Mouse (Mus musculus): ENCODE data around the gene R3hdml. TPM values are rescaled to one million over a fixed set of nuclear protein-coding genes. Genes with fewer than 3 reads are reported as not detected.
"Not testable (repeated sequence)": the region's sequence is repeated elsewhere in the genome, so short reads cannot be mapped to it uniquely, and the experiment has no call there.

Gene R3hdml
- polyA plus RNA-seq, 1 experiment from 2014 or later: not detected

DNA sequence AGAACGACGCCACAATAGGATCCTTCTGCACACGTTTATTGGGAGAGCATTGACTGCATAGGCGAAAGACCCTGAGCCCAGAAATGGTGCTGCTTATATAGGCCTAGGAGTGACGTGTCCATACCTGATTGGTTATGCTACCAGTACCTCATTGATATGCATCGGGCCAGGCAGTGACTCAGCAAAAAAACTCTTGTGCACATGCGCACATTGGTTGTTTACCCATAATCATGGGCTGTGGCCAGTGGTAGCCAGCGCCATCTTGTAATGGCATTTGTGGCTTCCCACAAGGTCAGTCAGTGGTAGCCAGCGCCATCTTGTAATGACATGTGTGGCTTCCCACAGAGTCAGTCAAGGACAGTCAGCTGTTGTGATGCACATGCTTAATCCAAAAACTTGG, 30.8 kb upstream of the R3hdml start:
- not testable (repeated sequence) for H3K9ac ChIP-seq; H3K27ac ChIP-seq (ENCODE audit: poor library complexity, severe bottlenecking); ATAC-seq (ENCODE audit: insufficient number of reproducible peaks, low FRiP score); H3K4me3 ChIP-seq; H3K36me3 ChIP-seq; H3K9me3 ChIP-seq (replicated peaks); H3K4me2 ChIP-seq
- WGBS: 96% methylated on average over 9 of the region's 9 CpGs
- peaks cover 54% of the 10 kb centered on the region for H3K4me1 ChIP-seq (replicated peaks)
- H3K27me3 ChIP-seq (replicated peaks): peaks cover 23% of the 10 kb centered on the region

GRCm38 (mm10) chr2:163462386-163462785, 29.7 kb upstream of the R3hdml start:
- H3K9me3 ChIP-seq (replicated peaks): no peaks in the 10 kb centered on the region
- no peak overlapping the region for H3K4me3 ChIP-seq
- H3K36me3 ChIP-seq: no peaks in the 10 kb centered on the region
- ATAC-seq (ENCODE audit: insufficient number of reproducible peaks, low FRiP score): no peak
- peaks cover 54% of the 10 kb centered on the region for H3K4me1 ChIP-seq (replicated peaks)
- peaks cover 18% of the 10 kb centered on the region for H3K27me3 ChIP-seq (replicated peaks)
- 60% methylated on average over 5 of the region's 5 CpGs for WGBS
- H3K4me2 ChIP-seq: peak overlapping the region; percentile 21
- no peak overlapping the region for H3K9ac ChIP-seq
- H3K27ac ChIP-seq (ENCODE audit: poor library complexity, severe bottlenecking): no peak overlapping the region

DNA sequence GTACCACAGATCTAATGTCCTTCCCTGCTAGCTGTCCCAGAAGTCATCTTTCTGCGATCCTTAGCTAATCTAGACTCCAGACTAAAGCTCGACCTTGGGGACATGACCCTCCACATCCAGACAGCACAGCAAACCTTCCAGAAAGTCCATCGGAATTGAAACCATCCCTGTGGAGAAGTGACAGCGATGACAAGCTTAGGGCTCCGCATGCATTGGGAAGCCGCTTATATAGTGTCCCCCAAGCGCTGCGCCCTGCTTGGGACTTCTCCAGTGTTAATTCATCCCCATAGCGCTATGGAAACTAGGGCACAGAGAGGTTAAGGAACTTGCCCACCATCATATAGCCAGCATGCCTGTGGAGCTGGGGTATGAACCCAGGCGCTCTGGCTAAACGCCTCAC, 29.3 kb upstream of the R3hdml start:
- Histone ChIP-seq H3K9me3 (replicated peaks) (no peaks in the 10 kb centered on the region), H3K4me1 (replicated peaks) (peaks cover 54% of the 10 kb centered on the region), H3K27me3 (replicated peaks) (peaks cover 14% of the 10 kb centered on the region), H3K27ac (ENCODE audit: poor library complexity, severe bottlenecking) (no peak overlapping the region), H3K9ac (no peak overlapping the region), H3K36me3 (peaks cover 3% of the 10 kb centered on the region; the same call in 1 of the 2 replicates), H3K4me2 (peak overlapping the region; percentile 21), H3K4me3 (no peak overlapping the region)
- 53% methylated on average over 11 of the region's 11 CpGs for WGBS
- no peak for ATAC-seq (ENCODE audit: insufficient number of reproducible peaks, low FRiP score)

DNA sequence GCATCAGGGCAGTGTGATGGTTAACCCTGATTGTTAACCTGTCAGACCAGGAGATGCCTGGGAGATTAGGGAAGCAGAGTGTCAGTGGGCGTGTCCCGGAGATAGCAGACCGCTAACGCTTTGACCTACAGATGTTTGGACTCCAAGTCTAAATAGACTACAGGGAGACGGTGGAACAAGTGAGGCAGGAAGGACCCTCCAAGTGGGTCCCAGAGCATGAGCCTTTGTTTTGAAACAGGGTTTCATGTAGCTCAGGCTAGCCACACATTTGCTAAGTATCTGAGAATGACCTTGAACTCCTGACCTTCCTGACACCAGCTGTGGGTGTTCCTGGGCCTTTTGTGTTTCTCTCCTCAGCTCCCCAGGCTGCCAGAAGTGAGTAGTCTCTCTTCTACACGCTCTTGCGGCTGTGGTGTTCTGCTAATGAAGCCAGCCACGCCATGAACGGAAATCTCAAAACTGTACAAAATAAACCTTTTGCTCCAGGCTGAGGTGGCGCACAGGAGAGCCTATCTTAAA, 28.8 kb upstream of the R3hdml start:
- Histone ChIP-seq H3K4me3 (no peak overlapping the region), H3K9me3 (replicated peaks) (no peaks in the 10 kb centered on the region), H3K4me2 (no peak overlapping the region), H3K27ac (ENCODE audit: poor library complexity, severe bottlenecking) (peak overlapping the region; percentile 87), H3K9ac (no peak overlapping the region), H3K27me3 (replicated peaks) (peaks cover 9% of the 10 kb centered on the region), H3K4me1 (replicated peaks) (peaks cover 52% of the 10 kb centered on the region), H3K36me3 (peaks cover 8% of the 10 kb centered on the region)
- ATAC-seq (ENCODE audit: insufficient number of reproducible peaks, low FRiP score): no peak
- WGBS: 46% methylated on average over 10 of the region's 10 CpGs

- Histone ChIP-seq H3K36me3 (peaks cover 15% of the 10 kb centered on the region), H3K27ac (ENCODE audit: poor library complexity, severe bottlenecking) (peak overlapping the region; percentile 87), H3K4me3 (no peak overlapping the region), H3K27me3 (replicated peaks) (peaks cover 3% of the 10 kb centered on the region), H3K4me2 (peak overlapping the region; percentile 32), H3K9me3 (replicated peaks) (no peaks in the 10 kb centered on the region), H3K9ac (0 out of 2 replicates have a peak overlapping the region, but pooled peaks have one; percentile 15), H3K4me1 (replicated peaks) (peaks cover 45% of the 10 kb centered on the region)
- 44% methylated on average over 4 of the region's 4 CpGs for WGBS
- ATAC-seq (ENCODE audit: insufficient number of reproducible peaks, low FRiP score): no peak
These were observed 28.1 kb upstream of the R3hdml start for GRCm38 (mm10) chr2:163463998-163464397.

DNA sequence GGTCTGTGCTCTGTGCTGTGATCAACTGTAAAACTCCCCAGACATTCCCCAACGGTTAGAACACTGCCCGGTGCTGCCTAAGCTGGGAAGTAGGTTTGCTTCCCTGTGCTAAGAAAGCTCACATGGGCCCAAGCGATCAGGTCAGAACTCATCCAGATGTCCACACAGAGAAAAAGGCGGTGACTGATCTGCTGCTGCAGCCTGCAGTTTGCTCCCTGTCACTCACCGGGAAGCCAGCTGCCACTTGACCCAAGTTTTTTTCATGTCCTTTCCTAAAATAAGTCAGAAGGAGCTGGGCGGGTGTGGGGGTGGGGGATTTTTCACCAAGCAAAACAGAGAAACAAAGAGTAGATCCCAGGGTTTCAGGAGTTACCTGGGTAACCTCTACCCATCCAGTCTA, 27.6 kb upstream of the R3hdml start:
- H3K4me3 ChIP-seq: no peak overlapping the region
- peak overlapping the region; percentile 32 for H3K4me2 ChIP-seq
- H3K4me1 ChIP-seq (replicated peaks): peaks cover 40% of the 10 kb centered on the region
- peak overlapping the region; percentile 15; the same call in 1 of the 2 replicates for H3K9ac ChIP-seq
- ATAC-seq (ENCODE audit: insufficient number of reproducible peaks, low FRiP score): 0 out of 2 replicates have a peak, but pooled peaks have one; percentile 34
- H3K9me3 ChIP-seq (replicated peaks): no peaks in the 10 kb centered on the region
- 37% methylated on average over 6 of the region's 6 CpGs for WGBS
- H3K27me3 ChIP-seq (replicated peaks): no peaks in the 10 kb centered on the region; the same call in 1 of the 2 replicates
- peak overlapping the region; percentile 87 for H3K27ac ChIP-seq (ENCODE audit: poor library complexity, severe bottlenecking)
- peaks cover 20% of the 10 kb centered on the region for H3K36me3 ChIP-seq

DNA sequence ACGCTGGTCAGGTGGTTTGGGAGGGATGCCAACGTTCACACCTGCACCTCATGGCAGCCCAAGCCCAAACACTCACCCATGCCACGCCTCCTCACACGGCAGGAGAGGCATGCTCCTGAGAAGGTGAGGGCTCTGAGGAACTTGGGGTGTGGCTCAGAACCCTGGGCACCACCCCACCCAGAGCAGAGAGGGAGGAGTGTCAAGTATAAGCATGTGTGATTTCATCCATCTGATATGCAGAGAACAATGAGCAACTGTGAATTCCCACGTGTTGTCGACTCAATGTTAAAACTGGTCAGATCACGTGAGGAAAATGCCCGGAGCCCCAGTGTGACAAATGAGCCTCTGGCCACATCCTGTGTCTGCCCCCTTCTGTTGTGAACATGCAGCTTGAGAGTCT, 25.3 kb upstream of the R3hdml start:
- Histone ChIP-seq H3K9ac (no peak overlapping the region), H3K27me3 (replicated peaks) (no peaks in the 10 kb centered on the region), H3K27ac (ENCODE audit: poor library complexity, severe bottlenecking) (no peak overlapping the region), H3K9me3 (replicated peaks) (no peaks in the 10 kb centered on the region), H3K4me3 (no peak overlapping the region), H3K4me2 (no peak overlapping the region), H3K4me1 (replicated peaks) (peaks cover 48% of the 10 kb centered on the region), H3K36me3 (peaks cover 24% of the 10 kb centered on the region)
- WGBS: 65% methylated on average over 8 of the region's 8 CpGs
- no peak for ATAC-seq (ENCODE audit: insufficient number of reproducible peaks, low FRiP score)

DNA sequence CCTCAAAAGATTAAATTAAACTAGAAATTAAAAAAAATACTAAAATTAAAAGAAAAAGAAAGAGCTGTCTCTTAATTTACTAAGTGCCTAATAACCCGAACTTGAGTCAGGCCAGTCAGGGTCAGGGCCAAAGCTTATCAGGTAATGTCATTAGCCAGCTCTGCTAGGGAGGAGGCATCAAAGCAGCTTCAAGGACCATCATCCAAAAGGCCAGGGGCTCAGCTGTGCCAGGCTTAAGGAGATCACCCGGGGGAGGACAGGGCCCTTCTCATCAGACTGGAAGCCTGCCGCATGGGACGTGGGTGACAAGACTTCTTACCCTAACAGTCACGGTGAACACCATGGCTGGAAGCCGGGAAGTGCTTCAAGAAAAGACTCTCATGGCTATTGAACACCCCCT, 24.5 kb upstream of the R3hdml start:
- H3K4me1 ChIP-seq (replicated peaks): peaks cover 45% of the 10 kb centered on the region

GRCm38 (mm10) chr2:163468866-163469265, 23.3 kb upstream of the R3hdml start:
- Histone ChIP-seq H3K9ac (no peak overlapping the region), H3K9me3 (replicated peaks) (no peaks in the 10 kb centered on the region), H3K27ac (ENCODE audit: poor library complexity, severe bottlenecking) (no peak overlapping the region), H3K4me2 (no peak overlapping the region), H3K4me3 (no peak overlapping the region), H3K36me3 (peaks cover 24% of the 10 kb centered on the region), H3K27me3 (replicated peaks) (no peaks in the 10 kb centered on the region; the same call in 1 of the 2 replicates), H3K4me1 (replicated peaks) (peaks cover 32% of the 10 kb centered on the region)
- WGBS: 84% methylated on average over 6 of the region's 6 CpGs
- no peak for ATAC-seq (ENCODE audit: insufficient number of reproducible peaks, low FRiP score)

More for the DNA sequence above, 24.5 kb upstream of the R3hdml start:
- no peak for ATAC-seq (ENCODE audit: insufficient number of reproducible peaks, low FRiP score)
- H3K27me3 ChIP-seq (replicated peaks): no peaks in the 10 kb centered on the region
- no peak overlapping the region for H3K4me2 ChIP-seq
- H3K4me3 ChIP-seq: no peak overlapping the region
- H3K9ac ChIP-seq: no peak overlapping the region
- H3K36me3 ChIP-seq: peaks cover 24% of the 10 kb centered on the region
- H3K27ac ChIP-seq (ENCODE audit: poor library complexity, severe bottlenecking): no peak overlapping the region
- no peaks in the 10 kb centered on the region for H3K9me3 ChIP-seq (replicated peaks)
- 66% methylated on average over 6 of the region's 6 CpGs for WGBS

GRCm38 (mm10) chr2:163469711-163470110, 22.4 kb upstream of the R3hdml start:
- no peaks in the 10 kb centered on the region for H3K9me3 ChIP-seq (replicated peaks)
- no peak overlapping the region for H3K27ac ChIP-seq (ENCODE audit: poor library complexity, severe bottlenecking)
- H3K27me3 ChIP-seq (replicated peaks): no peaks in the 10 kb centered on the region; the same call in 1 of the 2 replicates
- WGBS: 92% methylated on average over 15 of the region's 15 CpGs
- H3K36me3 ChIP-seq: peaks cover 24% of the 10 kb centered on the region
- H3K9ac ChIP-seq: no peak overlapping the region
- H3K4me3 ChIP-seq: no peak overlapping the region
- H3K4me1 ChIP-seq (replicated peaks): peaks cover 23% of the 10 kb centered on the region
- no peak overlapping the region for H3K4me2 ChIP-seq
- ATAC-seq (ENCODE audit: insufficient number of reproducible peaks, low FRiP score): no peak

DNA sequence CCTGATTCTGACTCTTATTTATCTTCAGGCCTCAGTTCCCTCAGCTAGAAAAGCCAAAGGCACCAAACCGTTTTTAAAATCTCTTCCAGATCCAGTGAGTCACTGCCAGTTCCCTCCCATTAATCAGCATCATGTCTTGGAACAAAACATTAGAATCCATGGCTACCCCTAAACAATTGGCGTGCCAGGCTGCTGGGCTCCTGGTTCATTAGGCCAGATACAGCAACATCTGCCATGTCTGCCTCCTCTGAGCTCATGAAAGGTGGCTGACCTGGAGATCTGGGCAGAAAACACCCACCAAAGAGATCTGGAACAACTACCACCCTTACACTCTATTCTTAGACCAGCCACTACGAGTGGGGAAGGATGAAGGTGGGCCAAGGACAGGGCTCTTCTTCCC, 21.0 kb upstream of the R3hdml start:
- 69% methylated on average over 3 of the region's 3 CpGs for WGBS
- ATAC-seq (ENCODE audit: insufficient number of reproducible peaks, low FRiP score): no peak
- H3K9me3 ChIP-seq (replicated peaks): no peaks in the 10 kb centered on the region
- H3K4me3 ChIP-seq: peak overlapping the region; percentile 81
- no peak overlapping the region for H3K27ac ChIP-seq (ENCODE audit: poor library complexity, severe bottlenecking)
- peaks cover 24% of the 10 kb centered on the region for H3K36me3 ChIP-seq
- peak overlapping the region; percentile 90 for H3K4me2 ChIP-seq
- peaks cover 10% of the 10 kb centered on the region for H3K4me1 ChIP-seq (replicated peaks)
- peaks cover 4% of the 10 kb centered on the region; the same call in 1 of the 2 replicates for H3K27me3 ChIP-seq (replicated peaks)
- H3K9ac ChIP-seq: 0 out of 2 replicates have a peak overlapping the region, but pooled peaks have one; percentile 86
